Mouse (Mus musculus) ES-E14 (cell line): Measurements from ENCODE around the gene Ptn.

Experiments
- HCFC1 ChIP-seq: IDR thresholded peaks from 2 replicates; pipeline ENCODE4 v1.6.1; 2012; ENCODE audit warnings: low read length, inconsistent platforms, borderline replicate concordance; ENCODE audit not compliant: insufficient read depth
- ZNF384 ChIP-seq: IDR thresholded peaks from 2 replicates; pipeline ENCODE4 v1.6.1; 2012; ENCODE audit warnings: low read depth, low read length, inconsistent platforms

DNA sequence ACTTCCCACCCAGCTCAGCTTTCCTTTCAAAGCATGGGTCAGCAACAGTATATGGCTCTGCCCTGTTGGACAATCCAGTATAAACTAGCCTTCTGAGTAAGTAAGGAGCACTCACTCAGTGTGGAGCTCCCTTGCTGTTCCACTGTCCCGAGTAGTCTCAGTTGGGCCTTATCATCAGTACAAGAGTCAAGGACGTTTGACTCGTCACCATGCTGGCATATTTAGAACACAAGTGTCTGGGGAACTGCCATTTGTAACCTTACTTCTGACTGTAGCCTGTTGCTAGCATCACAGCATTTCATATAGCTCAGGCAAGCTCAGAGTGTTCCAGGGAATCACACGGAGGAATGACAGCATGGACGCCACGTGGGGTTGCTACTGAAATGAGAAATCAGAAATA, 3.1 kb downstream of the Ptn start:
- TF ChIP-seq HCFC1 (no peak), ZNF384 (no peak)
